Mouse (Mus musculus): ENCODE results near the gene Afm. TPM values are rescaled to one million over a fixed set of nuclear protein-coding genes. Genes with fewer than 3 reads are reported as not detected.

Afm gene
- total and polyA plus RNA-seq, 2 experiments from 2014 or later = not detected

GRCm38 (mm10) chr5:90568338-90568737 is 49.6 kb downstream of the Afm start:
- no peak overlapping the region for H3K4me2 ChIP-seq (ENCODE audit: low read depth)
- no peaks in the 10 kb centered on the region for H3K4me1 ChIP-seq (ENCODE audit: insufficient read depth)
- DNase-seq = no peak
- no peak overlapping the region for H3K4me3 ChIP-seq (ENCODE audit: low read depth, low read length)
- TF ChIP-seq CTCF (IDR thresholded peaks at IDR 0.05; ENCODE audit: low read depth) = no peak
- no peak overlapping the region for H3K27ac ChIP-seq (ENCODE audit: low read depth, low read length)
- no peaks in the 10 kb centered on the region for H3K27me3 ChIP-seq (ENCODE audit: insufficient read depth, low read length)
- no peaks in the 10 kb centered on the region for H3K9me3 ChIP-seq (ENCODE audit: low read length)
- ATAC-seq = no peak
- no peak overlapping the region for H3K9ac ChIP-seq
- H3K36me3 ChIP-seq (ENCODE audit: insufficient read depth) = no peaks in the 10 kb centered on the region

- no peaks in the 10 kb centered on the region for H3K36me3 ChIP-seq (ENCODE audit: insufficient read depth)
These were observed 52.5 kb downstream of the Afm start for GRCm38 (mm10) chr5:90571216-90571615.

GRCm38 (mm10) chr5:90577751-90578150 is 59.0 kb downstream of the Afm start:
- no peaks in the 10 kb centered on the region for H3K27me3 ChIP-seq (ENCODE audit: insufficient read depth, low read length)
- no peak for ATAC-seq
- no peak for TF ChIP-seq CTCF (IDR thresholded peaks at IDR 0.05; ENCODE audit: low read depth)
- no peaks in the 10 kb centered on the region for H3K4me1 ChIP-seq (ENCODE audit: insufficient read depth)
- H3K9me3 ChIP-seq (ENCODE audit: low read length) = no peaks in the 10 kb centered on the region
- H3K9ac ChIP-seq = no peak overlapping the region
- no peak overlapping the region for H3K4me3 ChIP-seq (ENCODE audit: low read depth, low read length)
- no peaks in the 10 kb centered on the region for H3K36me3 ChIP-seq (ENCODE audit: insufficient read depth)
- no peak overlapping the region for H3K4me2 ChIP-seq (ENCODE audit: low read depth)
- H3K27ac ChIP-seq (ENCODE audit: low read depth, low read length) = no peak overlapping the region
- WGBS = 89% methylated on average over 9 of the region's 9 CpGs
- DNase-seq = no peak

More at GRCm38 (mm10) chr5:90571216-90571615, 52.5 kb downstream of the Afm start:
- 40% methylated on average over 3 of the region's 3 CpGs for WGBS
- no peak for TF ChIP-seq CTCF (IDR thresholded peaks at IDR 0.05; ENCODE audit: low read depth)
- no peaks in the 10 kb centered on the region for H3K4me1 ChIP-seq (ENCODE audit: insufficient read depth)
- no peak overlapping the region for H3K4me3 ChIP-seq (ENCODE audit: low read depth, low read length)
- no peak overlapping the region for H3K9ac ChIP-seq
- DNase-seq = no peak
- H3K9me3 ChIP-seq (ENCODE audit: low read length) = no peaks in the 10 kb centered on the region
- H3K4me2 ChIP-seq (ENCODE audit: low read depth) = no peak overlapping the region
- ATAC-seq = no peak
- no peak overlapping the region for H3K27ac ChIP-seq (ENCODE audit: low read depth, low read length)
- no peaks in the 10 kb centered on the region for H3K27me3 ChIP-seq (ENCODE audit: insufficient read depth, low read length)

- Histone ChIP-seq H3K4me3 (ENCODE audit: low read depth, low read length) (no peak overlapping the region), H3K4me1 (ENCODE audit: insufficient read depth) (no peaks in the 10 kb centered on the region), H3K9ac (no peak overlapping the region), H3K9me3 (ENCODE audit: low read length) (no peaks in the 10 kb centered on the region), H3K27me3 (ENCODE audit: insufficient read depth, low read length) (no peaks in the 10 kb centered on the region), H3K36me3 (ENCODE audit: insufficient read depth) (no peaks in the 10 kb centered on the region), H3K4me2 (ENCODE audit: low read depth) (no peak overlapping the region), H3K27ac (ENCODE audit: low read depth, low read length) (no peak overlapping the region)
- DNase-seq (no peak), ATAC-seq (no peak)
- no peak for TF ChIP-seq CTCF (IDR thresholded peaks at IDR 0.05; ENCODE audit: low read depth)
- 93% methylated on average over 9 of the region's 9 CpGs for WGBS
These were observed 60.8 kb downstream of the Afm start for GRCm38 (mm10) chr5:90579556-90579955.

- Histone ChIP-seq H3K9ac (no peak overlapping the region), H3K9me3 (ENCODE audit: low read length) (no peaks in the 10 kb centered on the region), H3K36me3 (ENCODE audit: insufficient read depth) (no peaks in the 10 kb centered on the region), H3K4me3 (ENCODE audit: low read depth, low read length) (no peak overlapping the region), H3K27ac (ENCODE audit: low read depth, low read length) (no peak overlapping the region), H3K27me3 (ENCODE audit: insufficient read depth, low read length) (no peaks in the 10 kb centered on the region), H3K4me2 (ENCODE audit: low read depth) (no peak overlapping the region), H3K4me1 (ENCODE audit: insufficient read depth) (no peaks in the 10 kb centered on the region)
- 94% methylated on average over 6 of the region's 6 CpGs for WGBS
- DNase-seq (no peak), ATAC-seq (no peak)
- TF ChIP-seq CTCF (IDR thresholded peaks at IDR 0.05; ENCODE audit: low read depth) = no peak
These were observed 63.4 kb downstream of the Afm start for GRCm38 (mm10) chr5:90582179-90582578.

- no peaks in the 10 kb centered on the region for H3K27me3 ChIP-seq (ENCODE audit: insufficient read depth, low read length)
These were observed 66.1 kb downstream of the Afm start for GRCm38 (mm10) chr5:90584799-90585198.

GRCm38 (mm10) chr5:90586511-90586910 is 67.8 kb downstream of the Afm start:
- no peak overlapping the region for H3K27ac ChIP-seq (ENCODE audit: low read depth, low read length)
- H3K4me2 ChIP-seq (ENCODE audit: low read depth) = no peak overlapping the region
- no peaks in the 10 kb centered on the region for H3K4me1 ChIP-seq (ENCODE audit: insufficient read depth)
- H3K9ac ChIP-seq = no peak overlapping the region
- H3K4me3 ChIP-seq (ENCODE audit: low read depth, low read length) = no peak overlapping the region
- H3K27me3 ChIP-seq (ENCODE audit: insufficient read depth, low read length) = no peaks in the 10 kb centered on the region
- no peaks in the 10 kb centered on the region for H3K9me3 ChIP-seq (ENCODE audit: low read length)
- no peak for TF ChIP-seq CTCF (IDR thresholded peaks at IDR 0.05; ENCODE audit: low read depth)
- no peaks in the 10 kb centered on the region for H3K36me3 ChIP-seq (ENCODE audit: insufficient read depth)
- 83% methylated on average over 5 of the region's 5 CpGs for WGBS
- ATAC-seq (no peak), DNase-seq (no peak)

More at GRCm38 (mm10) chr5:90584799-90585198, 66.1 kb downstream of the Afm start:
- Histone ChIP-seq H3K4me3 (ENCODE audit: low read depth, low read length) (no peak overlapping the region), H3K9ac (no peak overlapping the region), H3K4me1 (ENCODE audit: insufficient read depth) (no peaks in the 10 kb centered on the region), H3K4me2 (ENCODE audit: low read depth) (no peak overlapping the region), H3K27ac (ENCODE audit: low read depth, low read length) (no peak overlapping the region), H3K9me3 (ENCODE audit: low read length) (no peaks in the 10 kb centered on the region), H3K36me3 (ENCODE audit: insufficient read depth) (no peaks in the 10 kb centered on the region)
- no peak for ATAC-seq
- WGBS = 77% methylated on average over 7 of the region's 7 CpGs
- DNase-seq = no peak
- no peak for TF ChIP-seq CTCF (IDR thresholded peaks at IDR 0.05; ENCODE audit: low read depth)

GRCm38 (mm10) chr5:90588104-90588503 is 69.4 kb downstream of the Afm start:
- Histone ChIP-seq H3K9ac (no peak overlapping the region), H3K36me3 (ENCODE audit: insufficient read depth) (no peaks in the 10 kb centered on the region), H3K27me3 (ENCODE audit: insufficient read depth, low read length) (no peaks in the 10 kb centered on the region), H3K9me3 (ENCODE audit: low read length) (no peaks in the 10 kb centered on the region), H3K4me3 (ENCODE audit: low read depth, low read length) (no peak overlapping the region), H3K27ac (ENCODE audit: low read depth, low read length) (no peak overlapping the region), H3K4me1 (ENCODE audit: insufficient read depth) (no peaks in the 10 kb centered on the region), H3K4me2 (ENCODE audit: low read depth) (no peak overlapping the region)
- 91% methylated on average over 5 of the region's 5 CpGs for WGBS
- ATAC-seq = no peak
- no peak for TF ChIP-seq CTCF (IDR thresholded peaks at IDR 0.05; ENCODE audit: low read depth)
- no peak for DNase-seq

All from forebrain, postnatal 0 days (tissue).